Mouse (Mus musculus) lung, postnatal 10 days (tissue): ENCODE data around the gene Fhl2.
A peak's percentile ranks its signal among the peaks of the same experiment; 100 is the strongest.
"Not testable (repeated sequence)": the region's sequence is repeated elsewhere in the genome, so short reads cannot be mapped to it uniquely, and the experiment has no call there.

Experiments used
- DNase-seq: peaks from one replicate; pipeline ENCODE4 v3.0.0; 2021

Gene Fhl2

GRCm38 (mm10) chr1:43145388-43145787 is 51.4 kb downstream of the Fhl2 start:
- DNase-seq: no peak

- no peak for DNase-seq
Measured at GRCm38 (mm10) chr1:43144338-43144906, 52.4 kb downstream of the Fhl2 start.

- DNase-seq: no peak
Measured at GRCm38 (mm10) chr1:43143791-43144190, 53.0 kb downstream of the Fhl2 start.

GRCm38 (mm10) chr1:43143284-43143683 is 53.5 kb downstream of the Fhl2 start:
- peak; percentile 38 for DNase-seq

GRCm38 (mm10) chr1:43142849-43143248 is 53.9 kb downstream of the Fhl2 start:
- no peak for DNase-seq

GRCm38 (mm10) chr1:43141555-43141961 is 55.2 kb downstream of the Fhl2 start:
- peak; percentile 19 for DNase-seq

- DNase-seq: peak; percentile 91
Measured at GRCm38 (mm10) chr1:43139587-43140266, 57.1 kb downstream of the Fhl2 start.

GRCm38 (mm10) chr1:43138268-43138812 is 58.4 kb downstream of the Fhl2 start:
- no peak for DNase-seq

GRCm38 (mm10) chr1:43137334-43137733 is 59.5 kb downstream of the Fhl2 start:
- DNase-seq: no peak

GRCm38 (mm10) chr1:43136488-43137029 is 60.2 kb downstream of the Fhl2 start:
- not testable (repeated sequence) for DNase-seq

GRCm38 (mm10) chr1:43131591-43131990 is 65.2 kb downstream of the Fhl2 start:
- DNase-seq: no peak

GRCm38 (mm10) chr1:43130219-43130981 is 66.4 kb downstream of the Fhl2 start:
- no peak for DNase-seq

GRCm38 (mm10) chr1:43127820-43128610 is 68.8 kb downstream of the Fhl2 start:
- DNase-seq: peak; percentile 8

- DNase-seq: no peak
Measured at GRCm38 (mm10) chr1:43127196-43127595, 69.6 kb downstream of the Fhl2 start.

- no peak for DNase-seq
Measured at GRCm38 (mm10) chr1:43124726-43125125, 72.1 kb downstream of the Fhl2 start.

- no peak for DNase-seq
Measured at GRCm38 (mm10) chr1:43122616-43123015, 74.2 kb downstream of the Fhl2 start.

GRCm38 (mm10) chr1:43120950-43121349 is 75.8 kb downstream of the Fhl2 start:
- DNase-seq: no peak

- DNase-seq: no peak
Measured at GRCm38 (mm10) chr1:43117435-43117834, 79.3 kb downstream of the Fhl2 start.

- peak; percentile 74 for DNase-seq
Measured at GRCm38 (mm10) chr1:43112882-43113281, 83.9 kb downstream of the Fhl2 start.

GRCm38 (mm10) chr1:43110556-43110955 is 86.2 kb downstream of the Fhl2 start:
- peak; percentile 74 for DNase-seq

- DNase-seq: no peak
Measured at GRCm38 (mm10) chr1:43108729-43109128, 88.1 kb downstream of the Fhl2 start.
